In the genomic region with DNA sequence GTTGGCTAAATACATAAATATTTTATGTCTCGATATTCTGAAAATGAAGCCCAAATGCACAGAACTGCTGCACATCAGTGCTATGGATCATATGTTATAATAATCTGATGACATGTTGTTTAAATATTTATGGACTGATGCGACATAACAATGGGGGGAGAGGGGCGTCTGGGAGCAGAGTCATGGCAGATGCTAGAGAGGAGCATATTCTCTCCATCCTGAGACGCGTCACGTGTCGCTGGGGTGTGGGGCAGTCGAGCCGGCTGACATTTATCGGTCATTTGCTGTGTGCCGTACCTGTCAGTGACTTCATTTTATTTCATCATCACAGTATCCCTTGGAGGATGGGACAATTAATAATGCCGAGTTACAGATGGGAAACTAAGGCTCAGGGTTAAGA, we compare ENCODE assay signal across 20 mouse cellular contexts. TPM values are rescaled to one million over a fixed set of nuclear protein-coding genes. Genes with fewer than 3 reads are reported as not detected.
DNase-seq lines count a peak whose midpoint lies in the region; ATAC-seq lines count a peak whose summit lies in the region.
"Had no signal": no experiment of that assay in that cellular context is flagged by ENCODE, and none has a peak within 500 bp of the region (broad histone marks: within the 10 kb centered on the region; RNA-seq: fewer than 3 reads in every experiment).

No protein-coding gene starts in this region.

- H3K9me3 ChIP-seq in forebrain, embryonic 16.5 days (ENCODE audit: control insufficient read depth, low read length) = no peaks in the 10 kb centered on the region
- no peaks in the 10 kb centered on the region for H3K9me3 ChIP-seq in forebrain, embryonic 13.5 days (replicated peaks)
- no peaks in the 10 kb centered on the region for H3K9me3 ChIP-seq in hindbrain, embryonic 16.5 days (ENCODE audit: control insufficient read depth, low read length)
- H3K9me3 ChIP-seq in hindbrain, embryonic 14.5 days (ENCODE audit: control insufficient read depth, low read length) = no peaks in the 10 kb centered on the region
- H3K9me3 ChIP-seq in midbrain, embryonic 14.5 days (ENCODE audit: control insufficient read depth, low read length) = no peaks in the 10 kb centered on the region
- H3K9me3 ChIP-seq in midbrain, embryonic 13.5 days = no peaks in the 10 kb centered on the region
- H3K9me3 ChIP-seq in neural tube, embryonic 13.5 days = no peaks in the 10 kb centered on the region
- H3K9me3 ChIP-seq: embryonic facial prominence, embryonic 15.5 days; G1E; liver, embryonic 15.5 days had no signal

- peaks cover 8% of the 10 kb centered on the region for H3K4me1 ChIP-seq in forebrain, embryonic 16.5 days (replicated peaks; ENCODE audit: control insufficient read depth, insufficient read depth, low read length)
- peaks cover 52% of the 10 kb centered on the region for H3K4me1 ChIP-seq in forebrain, embryonic 13.5 days
- H3K4me1 ChIP-seq in hindbrain, embryonic 16.5 days (ENCODE audit: control insufficient read depth, insufficient read depth, low read depth, low read length) = no peaks in the 10 kb centered on the region; the same call in 1 of the 2 replicates
- 0 out of 2 replicates have a peak, but pooled peaks cover 12% of the 10 kb centered on the region for H3K4me1 ChIP-seq in hindbrain, embryonic 14.5 days (replicated peaks; ENCODE audit: control insufficient read depth, insufficient read depth, low read length)
- peaks cover 19% of the 10 kb centered on the region for H3K4me1 ChIP-seq in midbrain, embryonic 14.5 days (ENCODE audit: control insufficient read depth, insufficient read depth, low read length)
- peaks cover 29% of the 10 kb centered on the region for H3K4me1 ChIP-seq in midbrain, embryonic 13.5 days (replicated peaks)
- H3K4me1 ChIP-seq in neural tube, embryonic 13.5 days (replicated peaks) = peaks cover 52% of the 10 kb centered on the region

- H3K27me3 ChIP-seq in forebrain, embryonic 16.5 days (replicated peaks; ENCODE audit: control insufficient read depth, insufficient read depth, low read length) = no peaks in the 10 kb centered on the region
- no peaks in the 10 kb centered on the region for H3K27me3 ChIP-seq in forebrain, embryonic 13.5 days
- H3K27me3 ChIP-seq in hindbrain, embryonic 16.5 days (replicated peaks; ENCODE audit: control insufficient read depth, insufficient read depth, low read length) = no peaks in the 10 kb centered on the region
- H3K27me3 ChIP-seq in hindbrain, embryonic 14.5 days (ENCODE audit: control insufficient read depth, insufficient read depth, low read length) = no peaks in the 10 kb centered on the region
- no peaks in the 10 kb centered on the region for H3K27me3 ChIP-seq in midbrain, embryonic 14.5 days (ENCODE audit: control insufficient read depth, insufficient read depth, low read length)
- H3K27me3 ChIP-seq in midbrain, embryonic 13.5 days = no peaks in the 10 kb centered on the region
- no peaks in the 10 kb centered on the region for H3K27me3 ChIP-seq in neural tube, embryonic 13.5 days
- H3K27me3 ChIP-seq: embryonic facial prominence, embryonic 15.5 days; liver, embryonic 15.5 days had no signal

- ATAC-seq in forebrain, embryonic 16.5 days = peak; percentile 11; the same call in 1 of the 2 replicates
- no peak; the same call in 1 of the 2 replicates for ATAC-seq in forebrain, embryonic 13.5 days
- peak; percentile 29; the same call in 1 of the 2 replicates for ATAC-seq in hindbrain, embryonic 16.5 days
- ATAC-seq in hindbrain, embryonic 14.5 days (ENCODE audit: low FRiP score) = no peak
- peak; percentile 51; the same call in 1 of the 2 replicates for ATAC-seq in midbrain, embryonic 14.5 days (ENCODE audit: low FRiP score, low TSS enrichment)
- no peak for ATAC-seq in midbrain, embryonic 13.5 days
- peak; percentile 37; the same call in 1 of the 2 replicates for ATAC-seq in neural tube, embryonic 13.5 days (ENCODE audit: low read depth)

- no peak overlapping the region for H3K27ac ChIP-seq in forebrain, embryonic 16.5 days (ENCODE audit: low read length)
- H3K27ac ChIP-seq in forebrain, embryonic 13.5 days = no peak overlapping the region
- no peak overlapping the region for H3K27ac ChIP-seq in hindbrain, embryonic 16.5 days (ENCODE audit: low read depth, low read length)
- no peak overlapping the region for H3K27ac ChIP-seq in hindbrain, embryonic 14.5 days
- peak overlapping the region; percentile 49 for H3K27ac ChIP-seq in midbrain, embryonic 14.5 days (replicated peaks; ENCODE audit: low read depth, low read length)
- H3K27ac ChIP-seq in midbrain, embryonic 13.5 days = no peak overlapping the region
- H3K27ac ChIP-seq in neural tube, embryonic 13.5 days (replicated peaks) = peak overlapping the region; percentile 46; the same call in 1 of the 2 replicates
- H3K27ac ChIP-seq: heart, adult 2 months; layer of hippocampus, adult 2 months had no signal

- no peak overlapping the region for H3K9ac ChIP-seq in forebrain, embryonic 16.5 days (replicated peaks; ENCODE audit: low read depth, low read length)
- no peak overlapping the region for H3K9ac ChIP-seq in forebrain, embryonic 13.5 days
- H3K9ac ChIP-seq in hindbrain, embryonic 16.5 days (ENCODE audit: low read depth, low read length) = no peak overlapping the region
- no peak overlapping the region for H3K9ac ChIP-seq in hindbrain, embryonic 14.5 days
- no peak overlapping the region for H3K9ac ChIP-seq in midbrain, embryonic 14.5 days (replicated peaks; ENCODE audit: low read length)
- H3K9ac ChIP-seq in midbrain, embryonic 13.5 days (replicated peaks) = no peak overlapping the region
- no peak overlapping the region for H3K9ac ChIP-seq in neural tube, embryonic 13.5 days
- H3K9ac ChIP-seq: embryonic facial prominence, embryonic 15.5 days; liver, embryonic 15.5 days had no signal

- whole genome bisulfite sequencing in forebrain, embryonic 16.5 days = 74% methylated on average over 12 of the region's 12 CpGs
- 84% methylated on average over 12 of the region's 12 CpGs for WGBS in forebrain, embryonic 13.5 days
- WGBS in hindbrain, embryonic 16.5 days = 61% methylated on average over 12 of the region's 12 CpGs
- WGBS in hindbrain, embryonic 14.5 days = 52% methylated on average over 12 of the region's 12 CpGs
- WGBS in midbrain, embryonic 14.5 days = 76% methylated on average over 12 of the region's 12 CpGs
- whole genome bisulfite sequencing in midbrain, embryonic 13.5 days = 88% methylated on average over 12 of the region's 12 CpGs
- WGBS in neural tube, embryonic 13.5 days = 71% methylated on average over 12 of the region's 12 CpGs

- no peak for DNase-seq in hindbrain, embryonic 14.5 days (ENCODE audit: low spot score)
- no peak for DNase-seq in midbrain, embryonic 14.5 days
- no peak for DNase-seq in kidney, postnatal 14 days
- DNase-seq: adrenal gland, postnatal 25 days; cerebellum, adult 11-12 months; cerebellum, postnatal 14 days; gastrocnemius, postnatal 14 days; heart, adult 2 months; kidney, postnatal 10 days; layer of hippocampus, postnatal 36 days; thymus, postnatal 25 days had no signal

- no peak overlapping the region for H3K4me3 ChIP-seq in forebrain, embryonic 16.5 days (replicated peaks; ENCODE audit: low read length)
- H3K4me3 ChIP-seq in forebrain, embryonic 13.5 days = no peak overlapping the region
- no peak overlapping the region for H3K4me3 ChIP-seq in hindbrain, embryonic 16.5 days (ENCODE audit: low read length)
- H3K4me3 ChIP-seq in hindbrain, embryonic 14.5 days (replicated peaks; ENCODE audit: low read length) = no peak overlapping the region
- H3K4me3 ChIP-seq in midbrain, embryonic 14.5 days (replicated peaks; ENCODE audit: low read depth, low read length) = no peak overlapping the region
- H3K4me3 ChIP-seq in midbrain, embryonic 13.5 days (replicated peaks) = no peak overlapping the region
- no peak overlapping the region for H3K4me3 ChIP-seq in neural tube, embryonic 13.5 days
- H3K4me3 ChIP-seq: embryonic facial prominence, embryonic 15.5 days; heart, adult 2 months; layer of hippocampus, adult 2 months; liver, embryonic 15.5 days had no signal

- no peak overlapping the region for H3K4me2 ChIP-seq in forebrain, embryonic 16.5 days (ENCODE audit: low read length)
- H3K4me2 ChIP-seq in forebrain, embryonic 13.5 days = no peak overlapping the region
- no peak overlapping the region for H3K4me2 ChIP-seq in hindbrain, embryonic 16.5 days (ENCODE audit: low read length)
- no peak overlapping the region; the same call in 1 of the 2 replicates for H3K4me2 ChIP-seq in hindbrain, embryonic 14.5 days (replicated peaks)
- H3K4me2 ChIP-seq in midbrain, embryonic 14.5 days (ENCODE audit: low read length) = no peak overlapping the region
- H3K4me2 ChIP-seq in midbrain, embryonic 13.5 days (replicated peaks) = no peak overlapping the region
- H3K4me2 ChIP-seq in neural tube, embryonic 13.5 days = no peak overlapping the region
- H3K4me2 ChIP-seq: embryonic facial prominence, embryonic 15.5 days; liver, embryonic 15.5 days had no signal

- H3K36me3 ChIP-seq in forebrain, embryonic 16.5 days (ENCODE audit: control insufficient read depth, insufficient read depth) = no peaks in the 10 kb centered on the region
- H3K36me3 ChIP-seq in forebrain, embryonic 13.5 days (ENCODE audit: poor library complexity, severe bottlenecking) = 0 out of 2 replicates have a peak, but pooled peaks cover 9% of the 10 kb centered on the region
- H3K36me3 ChIP-seq in hindbrain, embryonic 16.5 days (ENCODE audit: control insufficient read depth, insufficient read depth, low read length) = no peaks in the 10 kb centered on the region
- H3K36me3 ChIP-seq in hindbrain, embryonic 14.5 days (replicated peaks; ENCODE audit: control insufficient read depth, insufficient read depth) = no peaks in the 10 kb centered on the region
- no peaks in the 10 kb centered on the region for H3K36me3 ChIP-seq in midbrain, embryonic 14.5 days (ENCODE audit: control insufficient read depth, insufficient read depth, low read length)
- H3K36me3 ChIP-seq in midbrain, embryonic 13.5 days = no peaks in the 10 kb centered on the region
- H3K36me3 ChIP-seq in neural tube, embryonic 13.5 days = no peaks in the 10 kb centered on the region

RNA-seq across cellular contexts. Expression of a gene that starts 10.2 kb away (rescaled TPM):
- 87.6 and 105 TPM in 2 replicates for polyA plus RNA-seq in forebrain, embryonic 16.5 days (2015; fragmentation: Nextera tagmentation; extraction: Ambion mirVana)
- polyA plus RNA-seq in forebrain, embryonic 13.5 days (2015; fragmentation: Nextera tagmentation; extraction: Ambion mirVana) = 122 and 124 TPM in 2 replicates
- polyA plus RNA-seq in hindbrain, embryonic 16.5 days (2015; fragmentation: Nextera tagmentation; extraction: Ambion mirVana) = 65.4 and 72.4 TPM in 2 replicates
- 55.0 and 58.4 TPM in 2 replicates for polyA plus RNA-seq in hindbrain, embryonic 14.5 days (2014; fragmentation: Nextera tagmentation; extraction: Ambion mirVana)
- polyA plus RNA-seq in midbrain, embryonic 14.5 days (2014; fragmentation: Nextera tagmentation; extraction: Ambion mirVana) = 59.8 and 62.3 TPM in 2 replicates
- 63.2 and 72.9 TPM in 2 replicates for polyA plus RNA-seq in midbrain, embryonic 13.5 days (2015; fragmentation: Nextera tagmentation; extraction: Ambion mirVana)
- 58.8 and 60.5 TPM in 2 replicates for polyA plus RNA-seq in neural tube, embryonic 13.5 days (2015; fragmentation: Nextera tagmentation; extraction: Ambion mirVana)

Comparison
In these comparisons a context has a peak if more than half of its experiments do, and no peak if none do; other contexts are left out.
1. ATAC-seq: peak in forebrain, embryonic 16.5 days (single experiment), hindbrain, embryonic 16.5 days (single experiment), midbrain, embryonic 14.5 days (single experiment) and neural tube, embryonic 13.5 days (single experiment); none in forebrain, embryonic 13.5 days (single experiment), hindbrain, embryonic 14.5 days (single experiment) and midbrain, embryonic 13.5 days (single experiment).
2. H3K27ac ChIP-seq: peak in midbrain, embryonic 14.5 days (single experiment) and neural tube, embryonic 13.5 days (single experiment); none in forebrain, embryonic 16.5 days (single experiment), forebrain, embryonic 13.5 days (single experiment), hindbrain, embryonic 16.5 days (single experiment), hindbrain, embryonic 14.5 days (single experiment) and midbrain, embryonic 13.5 days (single experiment).